Mouse (Mus musculus) skeletal muscle tissue, adult 2 months (tissue): Measurements from ENCODE around the gene Lyzl4.
"Not testable (repeated sequence)": the region's sequence is repeated elsewhere in the genome, so short reads cannot be mapped to it uniquely, and the experiment has no call there.

ENCODE experiments used
- DNase-seq: peaks from one replicate; pipeline ENCODE4 v3.0.0-alpha.2; 2012; ENCODE audit warnings: low read depth, low spot score

Gene Lyzl4

GRCm38 (mm10) chr9:121600861-121601427, 41.0 kb downstream of the Lyzl4 start:
- DNase-seq, result peak; percentile 41

DNA sequence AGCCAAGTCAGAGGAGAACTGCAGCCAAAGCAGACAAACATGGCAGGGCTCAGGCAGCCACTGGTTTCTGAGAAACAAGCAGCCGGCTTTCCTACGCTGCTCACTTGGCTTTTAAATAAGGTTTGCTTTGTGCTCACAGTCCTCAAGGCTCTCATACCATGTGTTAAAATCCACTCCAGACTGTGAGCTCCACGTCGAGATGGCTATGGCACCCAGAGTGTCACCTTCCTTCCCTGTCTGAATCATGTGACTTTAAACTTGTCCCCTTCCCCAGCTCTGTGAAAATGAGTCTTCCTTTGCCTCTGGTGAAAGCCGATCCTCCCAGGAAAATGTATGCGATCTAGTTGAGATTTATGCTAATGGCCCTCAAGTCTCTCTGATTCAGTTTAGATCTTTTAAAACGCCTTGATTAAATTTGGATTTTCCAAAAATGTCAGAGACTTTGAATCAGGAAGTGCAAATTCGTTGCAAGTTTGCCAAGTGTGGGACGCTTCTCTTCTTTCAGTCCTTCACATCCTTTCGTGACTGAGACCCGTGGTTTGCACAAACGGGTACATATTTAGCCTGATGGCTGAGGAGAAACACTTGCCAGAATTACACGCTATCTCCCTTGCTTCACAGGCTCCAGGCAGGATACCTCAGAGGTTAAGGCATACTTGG, 41.6 kb downstream of the Lyzl4 start:
- no peak for DNase-seq

DNA sequence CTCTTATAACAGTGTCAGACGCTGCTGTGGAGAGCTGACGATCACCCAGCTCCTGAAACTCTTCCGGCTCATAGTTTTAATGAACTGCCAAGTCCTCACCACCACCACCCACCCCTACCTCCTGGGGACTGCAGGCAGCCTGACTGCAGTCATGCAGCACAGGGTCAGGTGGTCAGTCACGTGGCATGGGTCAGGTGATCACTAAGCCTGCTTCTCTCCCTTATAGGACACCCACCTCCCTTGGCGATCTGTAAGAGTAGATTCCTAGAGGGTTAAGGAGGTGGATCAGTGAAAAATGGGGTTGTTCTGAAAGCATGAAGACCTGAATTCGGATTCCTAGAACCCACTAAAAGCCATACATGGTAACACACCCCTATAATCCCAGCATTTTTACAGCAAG, 42.3 kb downstream of the Lyzl4 start:
- no peak for DNase-seq

- DNase-seq, result no peak
These were observed 43.8 kb downstream of the Lyzl4 start for GRCm38 (mm10) chr9:121598106-121598505.

GRCm38 (mm10) chr9:121594771-121595170, 47.1 kb downstream of the Lyzl4 start:
- DNase-seq, result no peak

- DNase-seq, result not testable (repeated sequence)
These were observed 48.1 kb downstream of the Lyzl4 start for GRCm38 (mm10) chr9:121593768-121594167.

GRCm38 (mm10) chr9:121592948-121593550, 48.8 kb downstream of the Lyzl4 start:
- no peak for DNase-seq

GRCm38 (mm10) chr9:121589533-121589932, 52.4 kb downstream of the Lyzl4 start:
- no peak for DNase-seq

DNA sequence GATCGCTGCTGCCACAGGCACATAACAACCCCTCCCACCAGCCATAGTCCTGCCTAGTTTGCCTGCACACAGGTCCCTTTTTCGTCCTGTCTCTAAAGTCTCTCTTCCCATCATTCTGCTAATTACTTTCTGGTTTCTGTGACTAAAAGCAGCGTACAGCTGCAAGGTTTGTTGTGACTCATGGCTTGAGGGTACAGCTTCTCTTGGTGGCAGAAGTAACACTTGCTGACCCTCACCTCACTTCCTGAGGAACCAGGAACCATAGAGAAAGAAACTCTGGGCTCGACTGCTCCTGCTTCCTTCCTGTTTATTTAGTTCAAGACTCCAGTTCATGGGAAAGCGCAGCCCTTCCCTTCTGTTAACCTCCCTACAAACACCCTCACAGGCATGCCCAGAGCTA, 67.5 kb downstream of the Lyzl4 start:
- no peak for DNase-seq

DNA sequence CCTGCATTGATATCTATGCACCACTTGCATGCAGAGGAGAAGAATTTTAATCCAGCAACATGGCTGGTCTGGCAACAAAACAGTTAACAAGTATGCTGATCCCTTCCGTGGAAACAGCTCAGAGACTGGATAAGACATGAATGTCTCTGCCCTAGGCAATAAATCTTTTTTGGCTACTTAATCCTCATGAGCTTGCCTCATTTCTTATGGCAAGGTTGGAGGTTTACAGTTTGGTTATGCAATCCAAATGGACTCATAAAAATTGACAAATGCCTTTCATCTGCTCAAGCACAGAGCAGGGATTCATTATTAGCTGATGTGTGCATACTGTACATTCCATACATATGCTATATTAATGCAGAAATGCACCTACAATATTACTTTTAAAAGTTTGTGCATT, 73.4 kb downstream of the Lyzl4 start:
- DNase-seq, result no peak

DNA sequence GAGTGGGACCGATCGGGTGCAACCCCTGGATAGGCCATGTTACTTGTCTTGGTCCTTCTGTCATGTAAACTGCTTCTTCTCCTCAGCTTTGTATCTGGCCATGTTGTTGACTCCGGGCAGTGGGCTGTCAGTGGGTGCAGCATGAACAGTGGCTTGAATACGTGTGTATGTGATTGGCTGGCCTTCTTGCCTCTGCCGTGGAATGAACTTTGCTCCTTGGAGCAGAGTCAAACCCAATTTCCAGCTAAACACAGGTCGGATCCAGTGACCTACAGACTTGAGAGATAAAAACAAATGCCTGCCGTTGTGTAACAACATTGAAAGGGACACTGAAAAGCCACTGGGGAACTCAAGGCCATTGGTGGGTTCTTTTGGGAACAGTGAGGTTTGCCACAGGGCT, 75.5 kb downstream of the Lyzl4 start:
- DNase-seq, result no peak

GRCm38 (mm10) chr9:121563276-121563675, 78.6 kb downstream of the Lyzl4 start:
- DNase-seq, result no peak

DNA sequence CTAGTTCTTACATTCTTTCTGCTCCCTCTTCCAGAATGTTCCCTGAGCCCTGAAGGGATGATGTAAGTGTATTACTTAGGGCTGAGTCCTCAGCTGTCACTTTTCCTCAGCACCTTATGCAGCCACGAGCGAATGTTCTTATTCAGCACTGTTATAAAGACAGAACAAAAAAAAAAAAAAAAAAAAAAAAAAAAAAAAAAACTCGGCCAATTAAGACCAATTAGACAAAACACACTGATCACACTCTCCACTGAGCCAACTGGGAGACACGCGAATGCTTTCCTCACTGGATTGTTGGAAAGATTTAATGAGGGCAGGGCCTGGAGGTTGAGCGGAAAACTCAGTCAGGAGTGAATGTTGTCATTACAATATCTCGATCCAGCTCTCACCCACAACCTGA, 81.4 kb downstream of the Lyzl4 start:
- no peak for DNase-seq

DNA sequence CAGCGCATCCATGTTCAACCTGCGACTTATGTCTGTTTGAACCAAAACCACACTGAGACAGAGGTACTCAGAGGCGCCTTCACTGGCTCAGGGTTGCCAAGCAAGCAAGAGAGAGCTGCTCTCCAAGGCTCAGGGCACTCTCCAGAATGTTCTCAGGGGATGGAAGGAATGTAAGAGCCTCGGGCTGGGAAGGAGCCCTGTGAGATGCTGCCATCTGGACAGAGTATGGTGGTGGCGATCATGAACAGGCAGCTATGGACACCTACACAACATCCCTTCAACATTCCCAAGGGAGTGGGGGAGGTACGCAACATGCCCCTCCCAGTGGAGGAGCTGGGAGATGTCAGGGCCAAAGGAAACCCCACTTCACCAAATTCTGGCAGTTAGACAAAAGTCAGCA, 83.7 kb downstream of the Lyzl4 start:
- DNase-seq, result no peak

GRCm38 (mm10) chr9:121556913-121557312, 85.0 kb downstream of the Lyzl4 start:
- no peak for DNase-seq

DNA sequence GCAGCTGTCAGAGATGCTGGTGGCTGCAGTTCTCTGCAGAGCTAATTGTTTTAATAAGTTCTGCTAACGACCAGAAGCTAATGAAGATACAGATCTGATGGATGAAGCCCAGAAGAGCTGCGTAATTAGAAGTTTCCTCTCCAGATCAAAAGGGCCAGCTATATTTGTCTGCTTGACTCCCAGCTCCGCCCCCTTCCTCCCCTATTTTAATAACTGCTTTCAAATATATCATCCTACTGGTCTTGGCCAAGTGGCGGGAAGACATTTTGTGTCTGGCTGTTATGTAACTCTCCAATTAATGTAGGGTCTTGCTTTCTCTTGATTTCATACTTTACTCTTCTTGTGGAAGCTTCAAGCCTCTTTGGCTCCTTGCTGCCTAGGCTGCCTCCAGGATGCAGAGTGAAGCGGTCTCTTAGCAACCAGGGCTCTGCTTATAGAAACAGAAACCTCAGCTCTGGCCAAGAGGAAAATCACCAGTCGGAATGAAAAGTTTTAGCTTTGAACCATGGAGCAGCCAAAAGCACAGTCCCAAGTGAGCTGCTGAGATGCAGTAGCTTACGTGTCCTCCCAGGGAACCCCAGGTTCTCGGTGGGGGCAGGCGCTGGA, 86.4 kb downstream of the Lyzl4 start:
- peak; percentile 27 for DNase-seq

DNA sequence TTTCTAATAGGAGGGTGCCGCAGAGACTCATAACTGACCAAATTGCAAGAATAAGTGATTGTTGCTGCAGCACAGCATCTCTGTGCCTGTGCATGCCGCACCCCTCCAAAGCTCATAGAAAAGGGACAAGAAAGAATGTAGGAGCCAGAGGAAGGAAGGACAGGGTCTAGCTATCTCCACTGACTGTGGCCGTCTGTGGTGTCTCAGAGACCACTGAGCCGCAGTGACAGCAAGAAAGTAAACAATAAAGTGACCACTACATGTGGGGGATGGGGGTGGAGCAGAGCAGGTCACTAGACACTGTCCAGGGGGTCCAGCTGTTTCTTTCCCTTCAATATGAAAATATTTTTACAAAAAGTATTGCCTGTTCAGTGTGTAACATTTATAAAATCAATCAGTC, 88.3 kb downstream of the Lyzl4 start:
- no peak for DNase-seq

DNA sequence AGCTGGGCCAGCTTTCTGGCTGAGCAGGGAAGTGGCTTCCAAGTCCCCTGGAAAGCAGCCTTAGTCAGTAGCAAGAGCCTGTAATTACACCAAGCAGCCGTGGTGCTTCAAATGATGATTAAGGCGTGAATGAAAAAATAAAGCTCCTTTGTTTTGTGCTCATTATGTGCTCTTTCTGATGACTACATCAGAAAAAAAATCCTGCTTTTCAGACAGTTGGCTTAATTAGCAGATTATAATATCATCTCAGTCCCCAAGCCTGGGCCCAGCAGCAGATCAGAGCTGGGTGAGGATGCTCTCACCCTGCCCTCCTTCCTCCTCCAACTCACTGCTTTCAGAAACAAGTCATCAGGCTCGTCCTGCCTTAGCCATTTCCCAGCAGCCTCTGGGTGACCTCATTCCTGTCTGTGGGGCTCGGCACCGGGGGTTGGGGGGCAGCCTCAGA, 91.5 kb downstream of the Lyzl4 start:
- no peak for DNase-seq

GRCm38 (mm10) chr9:121549444-121549843, 92.5 kb downstream of the Lyzl4 start:
- no peak for DNase-seq

DNA sequence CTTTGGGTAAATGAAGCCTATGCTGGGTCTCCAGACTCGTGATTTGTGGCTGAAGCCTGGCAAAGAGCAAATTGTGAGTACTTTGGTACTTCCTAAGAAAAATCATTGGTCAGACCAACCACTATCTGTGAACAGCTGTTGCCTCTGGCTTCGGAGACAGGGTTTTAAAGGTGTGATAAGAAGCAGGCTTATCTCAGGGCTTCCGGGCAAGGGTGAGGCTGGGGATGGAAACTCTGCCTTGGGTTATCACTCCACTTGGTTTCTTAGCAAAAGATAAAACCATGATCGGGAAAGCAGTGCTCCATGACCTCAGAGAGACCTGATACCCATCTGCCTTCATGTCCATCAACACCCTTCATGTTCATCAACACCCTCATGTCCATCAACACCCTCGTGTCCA, 92.9 kb downstream of the Lyzl4 start:
- DNase-seq, result no peak

DNA sequence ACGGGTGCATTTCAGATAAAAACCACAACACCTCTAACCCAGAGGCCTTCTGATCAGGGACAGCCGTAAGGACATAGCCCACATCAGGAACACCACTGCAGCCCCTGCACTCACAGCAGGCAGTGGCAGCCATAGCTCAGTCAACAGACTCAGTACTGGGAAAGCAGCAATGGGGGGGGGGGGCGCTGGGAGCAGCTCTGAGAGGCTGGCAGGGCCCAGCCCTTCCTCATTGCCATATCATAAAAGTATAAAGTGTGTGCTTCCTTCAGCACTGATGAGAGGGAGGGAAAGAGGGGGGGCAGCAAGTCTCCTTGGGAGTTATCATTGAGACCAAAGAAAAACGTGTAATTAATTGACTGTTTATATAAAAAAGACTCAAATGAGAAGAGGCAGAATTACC, 94.5 kb downstream of the Lyzl4 start:
- DNase-seq, result no peak

- no peak for DNase-seq
These were observed 100.4 kb downstream of the Lyzl4 start for GRCm38 (mm10) chr9:121541530-121541929.

DNA sequence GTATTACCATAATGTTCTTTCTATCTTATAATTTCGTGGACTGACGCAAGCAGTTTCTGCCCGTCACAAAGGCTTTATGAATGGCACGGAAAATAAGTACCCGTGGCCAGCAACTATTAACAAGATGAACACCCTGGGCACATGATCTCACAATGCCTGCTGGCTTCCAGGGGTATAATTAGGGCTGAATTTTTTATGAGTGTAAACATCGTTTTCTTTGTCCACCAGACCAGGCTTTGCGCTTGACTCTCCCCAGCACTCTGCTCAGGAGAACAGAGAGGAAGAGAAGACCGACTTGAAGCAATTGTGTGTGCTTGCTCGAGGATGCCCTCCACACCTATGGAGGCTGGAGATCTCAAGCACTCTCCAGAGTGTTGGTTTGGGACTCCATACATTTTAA, 109.3 kb downstream of the Lyzl4 start:
- DNase-seq, result no peak
